Mouse (Mus musculus) limb, embryonic 10.5 days (tissue): ENCODE measurements around the gene Ap1b1. TPM values are rescaled to one million over a fixed set of nuclear protein-coding genes. Genes with fewer than 3 reads are reported as not detected.
A peak's percentile ranks its signal among the peaks of the same experiment; 100 is the strongest.

Experiments
- DNase-seq: peaks from one replicate; pipeline ENCODE4 v3.0.0-alpha.2; 2017; ENCODE audit warnings: low spot score
- H3K27ac ChIP-seq: fragments of 300-500 bp; sonication (generic); 2 replicates; pipeline ENCODE4 v1.5.1; 2016; ENCODE audit warnings: mild to moderate bottlenecking
- H3K27me3 ChIP-seq: fragments of 300-500 bp; sonication (generic); 2 replicates; pipeline ENCODE4 v1.6.1; 2016; ENCODE audit warnings: low read depth, mild to moderate bottlenecking; ENCODE audit not compliant: poor library complexity, severe bottlenecking
- H3K36me3 ChIP-seq: fragments of 300-500 bp; sonication (generic); 2 replicates; pipeline ENCODE4 v1.6.1; 2016; ENCODE audit warnings: mild to moderate bottlenecking, moderate library complexity
- H3K4me1 ChIP-seq: fragments of 300-500 bp; sonication (generic); 2 replicates; pipeline ENCODE4 v1.6.1; 2016
- H3K4me3 ChIP-seq: fragments of 300-500 bp; sonication (generic); 2 replicates; pipeline ENCODE4 v1.5.1; 2016; ENCODE audit warnings: mild to moderate bottlenecking, moderate library complexity
- H3K9me3 ChIP-seq: fragments of 300-500 bp; sonication (generic); replicated peaks from 2 replicates; pipeline ENCODE4 v1.6.1; 2016; ENCODE audit warnings: mild to moderate bottlenecking
- WGBS: fragments of 180-500 bp; shearing (Covaris S2); methylation state at CpG from one replicate; pipeline ENCODE4 v1.1.7; 2016; 5-methylcytosine and 5-hydroxymethylcytosine counted together
- polyA plus RNA-seq: library from polyadenylated mRNA; unstranded; fragments of >200 nt; fragmentation: Nextera tagmentation; extraction: Ambion mirVana; gene quantifications from 2 replicates; pipeline ENCODE4 v1.2.1, GENCODE M21; 2016

Gene Ap1b1
- polyA plus RNA-seq, 1 experiment from 2014 or later = 60.2 TPM

GRCm38 (mm10) chr11:5016286-5016685 is 29.7 kb downstream of the Ap1b1 start:
- H3K27me3 ChIP-seq = no peaks in the 10 kb centered on the region
- DNase-seq = no peak
- peaks cover 84% of the 10 kb centered on the region for H3K36me3 ChIP-seq
- H3K27ac ChIP-seq = no peak overlapping the region
- 91% methylated on average over 5 of the region's 5 CpGs for WGBS
- H3K9me3 ChIP-seq = no peaks in the 10 kb centered on the region
- H3K4me3 ChIP-seq = no peak overlapping the region
- no peaks in the 10 kb centered on the region for H3K4me1 ChIP-seq

GRCm38 (mm10) chr11:5017506-5017905 is 30.9 kb downstream of the Ap1b1 start:
- WGBS = 72% methylated on average over 6 of the region's 6 CpGs
- no peaks in the 10 kb centered on the region for H3K27me3 ChIP-seq
- no peak overlapping the region for H3K27ac ChIP-seq
- no peaks in the 10 kb centered on the region for H3K9me3 ChIP-seq
- H3K4me3 ChIP-seq = no peak overlapping the region
- no peak for DNase-seq
- H3K4me1 ChIP-seq = no peaks in the 10 kb centered on the region
- H3K36me3 ChIP-seq = peaks cover 82% of the 10 kb centered on the region

- H3K9me3 ChIP-seq = no peaks in the 10 kb centered on the region
- H3K36me3 ChIP-seq = peaks cover 80% of the 10 kb centered on the region
- no peak overlapping the region for H3K4me3 ChIP-seq
- DNase-seq = no peak
- no peaks in the 10 kb centered on the region for H3K27me3 ChIP-seq
- no peaks in the 10 kb centered on the region for H3K4me1 ChIP-seq
- no peak overlapping the region for H3K27ac ChIP-seq
- 100% methylated on average over 1 of the region's 1 CpGs for WGBS
Observed at GRCm38 (mm10) chr11:5025108-5025507, 38.5 kb downstream of the Ap1b1 start.

- H3K36me3 ChIP-seq = peaks cover 94% of the 10 kb centered on the region
- H3K4me1 ChIP-seq = no peaks in the 10 kb centered on the region
- no peak for DNase-seq
- no peaks in the 10 kb centered on the region for H3K9me3 ChIP-seq
- H3K27ac ChIP-seq = no peak overlapping the region
- no peaks in the 10 kb centered on the region for H3K27me3 ChIP-seq
- no peak overlapping the region for H3K4me3 ChIP-seq
- 96% methylated on average over 7 of the region's 7 CpGs for WGBS
Observed at GRCm38 (mm10) chr11:5028228-5028627, 41.6 kb downstream of the Ap1b1 start.

GRCm38 (mm10) chr11:5032706-5033105 is 46.1 kb downstream of the Ap1b1 start:
- no peaks in the 10 kb centered on the region for H3K27me3 ChIP-seq
- H3K4me1 ChIP-seq = no peaks in the 10 kb centered on the region
- no peaks in the 10 kb centered on the region for H3K9me3 ChIP-seq
- 94% methylated on average over 10 of the region's 10 CpGs for WGBS
- H3K27ac ChIP-seq = no peak overlapping the region
- H3K4me3 ChIP-seq = no peak overlapping the region
- H3K36me3 ChIP-seq = peaks cover 95% of the 10 kb centered on the region
- DNase-seq = no peak

- Histone ChIP-seq H3K4me3 (no peak overlapping the region), H3K36me3 (peaks cover 95% of the 10 kb centered on the region), H3K4me1 (no peaks in the 10 kb centered on the region), H3K27ac (no peak overlapping the region), H3K27me3 (no peaks in the 10 kb centered on the region), H3K9me3 (no peaks in the 10 kb centered on the region)
- DNase-seq = no peak
- 98% methylated on average over 3 of the region's 3 CpGs for WGBS
Observed at GRCm38 (mm10) chr11:5033136-5033535, 46.5 kb downstream of the Ap1b1 start.

GRCm38 (mm10) chr11:5035421-5035820 is 48.8 kb downstream of the Ap1b1 start:
- H3K27ac ChIP-seq = no peak overlapping the region
- H3K4me1 ChIP-seq = no peaks in the 10 kb centered on the region
- H3K27me3 ChIP-seq = no peaks in the 10 kb centered on the region
- no peak overlapping the region for H3K4me3 ChIP-seq
- no peak for DNase-seq
- WGBS = 91% methylated on average over 4 of the region's 4 CpGs
- no peaks in the 10 kb centered on the region for H3K9me3 ChIP-seq
- peaks cover 99% of the 10 kb centered on the region for H3K36me3 ChIP-seq

- H3K36me3 ChIP-seq = peaks cover 99% of the 10 kb centered on the region
- H3K27ac ChIP-seq = no peak overlapping the region
- no peaks in the 10 kb centered on the region for H3K9me3 ChIP-seq
- H3K4me1 ChIP-seq = peaks cover 5% of the 10 kb centered on the region; the same call in 1 of the 2 replicates
- DNase-seq = no peak
- no peaks in the 10 kb centered on the region for H3K27me3 ChIP-seq
- no peak overlapping the region for H3K4me3 ChIP-seq
- WGBS = 92% methylated on average over 8 of the region's 8 CpGs
Observed at GRCm38 (mm10) chr11:5037146-5037854, 50.7 kb downstream of the Ap1b1 start.

- Histone ChIP-seq H3K36me3 (peaks cover 76% of the 10 kb centered on the region), H3K27me3 (no peaks in the 10 kb centered on the region), H3K9me3 (no peaks in the 10 kb centered on the region), H3K4me3 (no peak overlapping the region), H3K27ac (no peak overlapping the region), H3K4me1 (peaks cover 5% of the 10 kb centered on the region; the same call in 1 of the 2 replicates)
- DNase-seq = no peak
- WGBS = 86% methylated on average over 5 of the region's 5 CpGs
Observed at GRCm38 (mm10) chr11:5040585-5040984, 54.0 kb downstream of the Ap1b1 start.

- no peaks in the 10 kb centered on the region for H3K27me3 ChIP-seq
- no peaks in the 10 kb centered on the region for H3K9me3 ChIP-seq
- peaks cover 5% of the 10 kb centered on the region; the same call in 1 of the 2 replicates for H3K4me1 ChIP-seq
- 0 out of 2 replicates have a peak overlapping the region, but pooled peaks have one; percentile 25 for H3K27ac ChIP-seq
- 87% methylated on average over 18 of the region's 18 CpGs for WGBS
- DNase-seq = no peak
- peaks cover 69% of the 10 kb centered on the region for H3K36me3 ChIP-seq
- H3K4me3 ChIP-seq = no peak overlapping the region
Observed at GRCm38 (mm10) chr11:5041144-5041780, 54.6 kb downstream of the Ap1b1 start.

GRCm38 (mm10) chr11:5042645-5043381 is 56.2 kb downstream of the Ap1b1 start:
- no peaks in the 10 kb centered on the region for H3K27me3 ChIP-seq
- H3K4me3 ChIP-seq = no peak overlapping the region
- peaks cover 54% of the 10 kb centered on the region for H3K36me3 ChIP-seq
- WGBS = 92% methylated on average over 8 of the region's 8 CpGs
- H3K27ac ChIP-seq = no peak overlapping the region
- H3K9me3 ChIP-seq = no peaks in the 10 kb centered on the region
- DNase-seq = no peak
- peaks cover 10% of the 10 kb centered on the region; the same call in 1 of the 2 replicates for H3K4me1 ChIP-seq

GRCm38 (mm10) chr11:5046321-5046926 is 59.8 kb downstream of the Ap1b1 start:
- Histone ChIP-seq H3K36me3 (peaks cover 18% of the 10 kb centered on the region), H3K4me3 (no peak overlapping the region), H3K27me3 (peaks cover 3% of the 10 kb centered on the region; the same call in 1 of the 2 replicates), H3K9me3 (no peaks in the 10 kb centered on the region), H3K4me1 (peaks cover 5% of the 10 kb centered on the region; the same call in 1 of the 2 replicates), H3K27ac (no peak overlapping the region)
- DNase-seq = no peak
- 49% methylated on average over 12 of the region's 12 CpGs for WGBS
